Mouse (Mus musculus): ENCODE data around the gene Gm10401.
"Not testable (repeated sequence)": the region's sequence is repeated elsewhere in the genome, so short reads cannot be mapped to it uniquely, and the experiment has no call there.

Gene Gm10401

GRCm38 (mm10) chr5:115120978-115121377 lies 22.9 kb upstream of the Gm10401 start:
- DNase-seq (ENCODE audit: inconsistent age in 2 of 2, low spot score in 1 of 2): peak in 1 of 2 experiments; percentile 71

DNA sequence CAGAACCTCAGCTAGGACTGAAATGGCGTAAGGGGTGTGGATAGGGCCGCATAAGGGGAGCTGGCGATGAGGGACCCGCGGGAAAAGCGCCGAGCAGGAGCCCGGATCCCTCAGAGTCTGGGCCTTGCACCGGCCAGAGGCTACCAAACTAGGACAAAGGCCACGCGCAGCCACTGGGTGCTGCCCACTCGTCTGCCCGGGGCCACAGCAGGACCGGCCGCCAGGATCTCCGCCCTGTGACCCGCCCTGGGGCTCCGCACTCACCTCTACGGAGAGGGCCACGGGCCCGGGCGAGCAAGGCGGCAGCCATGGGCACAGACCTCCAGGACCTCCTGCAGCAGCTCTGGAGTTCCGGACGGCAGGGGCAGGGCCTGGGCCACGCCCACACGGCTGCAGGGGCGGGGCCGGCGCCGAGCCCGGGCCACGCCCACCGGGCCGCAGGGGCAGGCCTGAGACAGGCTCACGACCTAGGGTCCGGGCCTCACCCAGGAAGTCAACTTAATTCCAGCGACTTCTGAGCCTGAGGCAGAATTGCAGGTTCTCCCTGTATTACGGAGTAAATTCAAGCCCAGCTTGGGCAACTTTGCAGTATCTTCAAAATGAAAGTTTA lies 21.0 kb upstream of the Gm10401 start, which contains the start of gene Acads:
Acads (minus strand) TSS at position 386 of the 610 bp plus-strand sequence.
- DNase-seq (ENCODE audit: inconsistent age in 2 of 2, low spot score in 1 of 2): peak; percentile 94 to 97

DNA sequence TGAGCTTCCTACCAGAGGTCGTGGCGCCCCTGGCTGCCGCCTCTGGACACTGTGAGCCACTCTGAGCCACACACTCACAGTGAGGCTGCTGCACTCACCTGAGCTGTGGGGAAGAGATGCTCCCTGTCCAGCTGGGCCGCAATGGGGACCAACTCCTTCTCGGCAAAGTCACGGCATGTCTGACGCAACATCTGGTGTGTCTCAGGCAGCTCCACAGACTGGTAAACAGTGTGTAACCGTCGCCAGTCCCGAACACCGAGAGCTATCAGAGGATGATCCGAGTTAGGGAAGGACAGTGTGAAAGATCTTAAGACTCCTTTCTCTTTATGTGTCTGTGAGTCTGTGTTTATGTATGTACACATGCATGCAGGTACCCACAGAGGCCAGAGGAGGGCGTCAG lies 19.4 kb upstream of the Gm10401 start:
- no peak for DNase-seq (ENCODE audit: inconsistent age in 2 of 2, low spot score in 1 of 2)

DNA sequence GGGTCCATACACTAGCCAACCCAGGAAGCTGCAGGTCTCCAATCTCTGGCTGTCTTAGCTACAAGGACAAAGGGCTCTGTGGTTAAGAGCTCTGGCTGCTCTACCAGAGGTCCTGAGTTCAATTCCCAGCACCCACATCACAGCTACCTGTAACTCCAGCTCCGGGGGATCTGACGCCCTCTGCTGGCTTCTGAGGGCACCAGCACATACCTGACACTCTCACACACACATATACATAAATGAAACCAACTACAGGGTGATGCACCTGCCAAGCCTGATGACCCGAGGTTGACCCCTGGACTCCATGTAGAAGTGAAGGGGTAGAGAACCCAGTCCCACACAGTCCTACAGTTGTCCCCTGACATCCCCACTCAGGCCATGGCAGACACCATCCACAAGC lies 18.3 kb upstream of the Gm10401 start:
- DNase-seq (ENCODE audit: inconsistent age in 2 of 2, low spot score in 1 of 2): no peak

DNA sequence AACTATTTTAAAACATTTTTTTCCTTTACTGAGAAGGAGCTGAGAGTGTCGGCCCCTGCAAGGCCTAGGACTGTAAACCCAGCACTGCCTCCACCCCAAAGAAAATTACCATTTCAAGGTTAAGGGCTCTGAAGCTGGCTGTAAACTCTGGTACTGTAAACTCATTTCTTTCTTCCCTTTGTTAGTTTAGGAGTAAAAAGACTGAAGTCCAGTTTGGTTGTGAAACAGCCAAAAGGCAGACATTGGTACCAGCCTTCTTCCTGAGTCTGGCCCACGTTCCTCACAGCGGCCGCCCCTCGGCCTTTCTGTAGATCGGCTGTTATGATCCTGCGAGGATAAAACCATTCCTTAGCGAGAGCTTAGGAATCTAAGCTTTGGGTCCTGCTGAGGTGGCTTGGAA lies 16.4 kb upstream of the Gm10401 start:
- no peak for DNase-seq (ENCODE audit: inconsistent age in 2 of 2, low spot score in 1 of 2)

DNA sequence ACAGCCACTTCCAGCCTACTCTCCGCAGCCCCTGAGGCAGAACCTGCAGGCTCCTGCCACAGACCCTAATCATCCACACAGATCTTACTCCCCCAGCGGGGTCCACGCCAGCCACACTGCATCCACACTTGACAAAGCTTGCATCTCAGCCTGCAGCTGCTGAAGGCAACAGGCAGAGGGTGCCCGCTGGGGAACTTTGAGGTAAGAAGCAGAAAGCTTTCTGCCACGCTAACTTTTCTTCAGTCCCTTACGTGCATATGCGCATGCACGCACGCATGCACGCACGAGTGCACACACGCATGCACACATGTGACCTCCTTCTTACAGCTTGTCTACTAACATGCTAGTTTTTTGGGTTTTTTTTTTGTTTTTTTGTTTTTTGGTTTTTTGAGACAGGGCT lies 15.1 kb upstream of the Gm10401 start:
- DNase-seq (ENCODE audit: inconsistent age in 2 of 2, low spot score in 1 of 2): no peak

DNA sequence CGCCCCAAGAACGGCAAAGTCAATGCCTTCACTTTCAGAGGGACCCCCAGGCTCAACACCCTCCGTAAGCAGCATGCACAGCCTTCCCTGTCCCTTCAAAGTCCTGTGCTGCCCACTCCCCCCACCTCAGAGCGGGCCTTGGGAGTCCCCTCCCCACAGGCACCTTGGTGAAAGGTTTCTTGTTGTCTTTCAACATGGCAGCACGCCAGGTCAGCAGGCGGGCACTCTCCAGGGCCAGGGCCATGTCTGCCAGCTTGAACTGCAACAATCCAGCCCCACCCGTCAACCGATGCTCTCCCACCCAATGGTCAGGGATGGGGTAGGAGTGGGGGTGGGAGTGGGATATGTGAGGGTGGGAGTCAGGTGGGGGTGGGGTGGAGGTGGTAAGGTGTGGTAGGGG lies 13.1 kb upstream of the Gm10401 start:
- DNase-seq (ENCODE audit: inconsistent age in 2 of 2, low spot score in 1 of 2): no peak

- DNase-seq (ENCODE audit: inconsistent age in 2 of 2, low spot score in 1 of 2): not testable (repeated sequence)
Measured at GRCm38 (mm10) chr5:115103253-115103652, 5.2 kb upstream of the Gm10401 start.

DNA sequence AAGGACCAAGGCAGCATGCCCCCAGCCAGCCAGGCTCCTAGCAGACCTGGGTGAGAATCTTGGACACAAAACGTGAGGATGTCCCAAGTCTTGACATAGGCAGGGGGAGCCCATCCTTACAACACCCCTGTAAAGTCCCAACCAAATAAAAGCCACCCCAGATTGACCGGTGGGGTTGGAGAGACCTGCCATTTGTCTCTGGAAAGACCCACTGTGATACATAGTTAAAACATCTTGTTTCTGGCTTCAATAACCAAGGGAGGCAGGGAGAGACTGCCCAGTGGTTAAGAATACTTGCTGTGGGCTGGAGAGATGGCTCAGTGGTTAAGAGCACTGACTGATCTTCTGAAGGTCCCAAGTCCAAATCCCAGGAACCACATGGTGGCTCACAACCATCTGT lies 4.1 kb upstream of the Gm10401 start:
- DNase-seq (ENCODE audit: inconsistent age in 2 of 2, low spot score in 1 of 2): no peak

DNA sequence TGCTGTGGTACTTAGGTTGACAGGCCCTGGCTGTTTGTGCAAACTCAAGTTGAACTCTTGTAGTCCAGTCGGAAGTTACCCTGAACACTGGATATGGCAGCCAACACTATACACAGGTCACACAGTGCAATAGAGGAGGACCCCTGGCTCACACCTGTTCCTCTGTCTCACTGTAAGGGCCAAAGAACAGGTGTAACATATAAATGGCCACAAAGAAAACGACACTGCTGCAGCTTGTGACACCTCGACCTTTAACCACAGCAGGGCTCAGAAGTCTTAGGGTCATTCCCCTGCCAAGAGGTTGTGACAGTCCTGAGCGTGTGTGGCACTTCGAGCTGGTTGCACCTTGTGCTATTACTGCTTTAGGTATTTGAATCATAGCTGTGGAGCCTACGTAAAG lies 2.4 kb upstream of the Gm10401 start:
- DNase-seq (ENCODE audit: inconsistent age in 2 of 2, low spot score in 1 of 2): no peak

- DNase-seq (ENCODE audit: inconsistent age in 2 of 2, low spot score in 1 of 2): peak in 1 of 2 experiments; percentile 70
Measured at GRCm38 (mm10) chr5:115099991-115100390, 1.9 kb upstream of the Gm10401 start.

DNA sequence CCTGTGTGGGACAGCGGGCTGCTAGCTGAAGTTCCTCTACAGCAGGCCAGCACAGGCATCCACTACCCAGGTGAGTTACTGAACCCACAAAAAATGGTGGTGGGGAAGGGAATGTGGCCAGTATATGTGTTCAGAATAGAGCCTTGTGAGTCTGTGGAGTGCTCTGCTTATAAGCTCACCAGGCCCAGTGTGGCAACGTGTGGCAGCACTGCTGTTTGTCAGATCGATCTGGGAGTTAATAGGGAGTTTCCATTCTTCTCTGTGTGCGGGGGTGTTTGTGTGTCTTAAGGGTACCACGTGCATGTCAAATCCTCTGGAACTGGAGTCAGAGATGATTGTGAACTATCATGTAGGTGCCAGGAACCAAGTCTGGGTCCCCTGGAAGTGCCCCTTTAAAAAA lies 1.4 kb upstream of the Gm10401 start:
- no peak for DNase-seq (ENCODE audit: inconsistent age in 2 of 2, low spot score in 1 of 2)

DNA sequence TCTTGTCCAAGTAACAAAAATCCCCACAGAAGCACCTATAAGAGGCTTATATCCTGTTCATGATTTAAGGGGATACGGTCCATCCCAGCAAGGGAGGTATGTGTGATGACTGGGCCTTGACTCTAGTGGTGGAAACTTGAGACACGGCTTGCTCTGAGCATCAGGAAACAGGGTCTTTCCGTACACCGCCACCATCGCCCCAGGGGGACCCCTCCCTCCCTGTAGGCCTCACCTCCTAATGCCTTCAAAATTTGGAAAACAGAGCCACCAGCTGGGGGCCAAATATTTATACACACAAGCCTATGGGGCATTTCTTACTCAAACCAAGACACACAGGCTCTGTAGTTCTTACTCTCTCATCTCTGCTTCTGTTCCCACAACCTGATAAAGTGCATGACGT lies 6.3 kb downstream of the Gm10401 start:
- no peak for DNase-seq (ENCODE audit: inconsistent age in 2 of 2, low spot score in 1 of 2)

GRCm38 (mm10) chr5:115091015-115091414 lies 7.1 kb downstream of the Gm10401 start:
- DNase-seq (ENCODE audit: inconsistent age in 2 of 2, low spot score in 1 of 2): no peak

GRCm38 (mm10) chr5:115089592-115090268 lies 8.4 kb downstream of the Gm10401 start:
- no peak for DNase-seq (ENCODE audit: inconsistent age in 2 of 2, low spot score in 1 of 2)

GRCm38 (mm10) chr5:115085675-115086074 lies 12.4 kb downstream of the Gm10401 start:
- no peak for DNase-seq (ENCODE audit: inconsistent age in 2 of 2, low spot score in 1 of 2)

DNA sequence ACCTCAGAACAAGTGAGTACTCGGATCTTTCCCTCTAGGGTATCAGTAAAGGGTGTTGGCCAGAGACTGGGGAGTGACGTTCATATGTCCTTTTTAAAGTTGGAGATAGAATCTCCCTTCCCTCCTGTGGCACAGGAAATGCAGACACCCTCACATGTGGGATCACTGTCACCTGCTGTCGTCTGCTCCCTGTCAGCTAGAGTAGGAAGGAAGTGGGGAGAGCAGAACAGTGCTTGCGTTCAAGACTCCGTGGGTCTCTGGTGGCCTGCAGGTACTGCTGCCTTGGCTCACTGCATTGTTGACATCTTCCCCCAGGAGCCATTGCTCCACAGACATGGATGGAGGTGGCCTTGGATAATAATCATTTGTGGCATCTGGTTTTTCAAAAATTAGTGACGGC lies 14.6 kb downstream of the Gm10401 start:
- no peak for DNase-seq (ENCODE audit: inconsistent age in 2 of 2, low spot score in 1 of 2)

DNA sequence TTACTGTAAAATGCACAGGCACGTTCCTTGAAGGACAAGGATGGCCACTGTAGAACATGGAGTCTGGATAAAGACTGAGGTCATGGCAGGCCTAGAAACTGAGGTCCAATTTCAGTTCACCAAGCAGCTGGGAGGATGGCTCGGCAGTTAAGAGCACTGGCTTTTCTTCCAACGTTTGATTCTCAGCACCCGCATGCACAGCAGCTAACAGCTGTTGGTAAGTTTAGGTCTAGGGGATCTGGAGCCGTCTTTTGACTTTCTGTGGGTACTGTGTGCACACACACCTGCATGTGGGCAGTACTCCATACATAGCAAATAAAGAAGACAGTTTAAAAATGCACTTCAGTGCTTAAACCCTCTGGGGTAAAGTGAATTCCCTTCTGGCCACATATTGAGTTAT lies 16.5 kb downstream of the Gm10401 start:
- no peak for DNase-seq (ENCODE audit: inconsistent age in 2 of 2, low spot score in 1 of 2)

GRCm38 (mm10) chr5:115076144-115076901 lies 21.8 kb downstream of the Gm10401 start:
- DNase-seq (ENCODE audit: inconsistent age in 2 of 2, low spot score in 1 of 2): peak; percentile 67 to 91

GRCm38 (mm10) chr5:115074749-115075148 lies 23.3 kb downstream of the Gm10401 start:
- DNase-seq (ENCODE audit: inconsistent age in 2 of 2, low spot score in 1 of 2): no peak

- not testable (repeated sequence) for DNase-seq (ENCODE audit: inconsistent age in 2 of 2, low spot score in 1 of 2)
Measured at GRCm38 (mm10) chr5:115073306-115073705, 24.8 kb downstream of the Gm10401 start.

DNA sequence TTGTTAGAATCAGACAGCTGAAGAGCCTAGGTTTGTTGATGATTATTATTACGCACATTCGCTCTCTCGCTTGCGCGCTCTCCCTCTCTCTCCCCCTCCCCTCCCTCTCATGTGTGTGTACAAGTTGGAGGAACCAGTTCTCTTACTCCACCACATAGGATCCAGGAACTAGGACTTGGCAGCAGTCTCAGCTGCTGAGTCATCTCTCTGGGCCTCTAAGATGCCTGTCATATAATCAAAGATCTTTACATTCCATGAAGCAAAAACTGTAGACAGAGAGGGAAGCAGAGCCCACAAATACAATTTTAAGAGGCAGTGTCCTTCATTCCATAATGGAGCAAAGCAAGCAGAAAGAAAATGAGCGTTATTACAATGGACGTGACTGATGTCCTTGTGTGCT lies 26.0 kb downstream of the Gm10401 start:
- DNase-seq (ENCODE audit: inconsistent age in 2 of 2, low spot score in 1 of 2): peak; percentile 38 to 76
